Mouse (Mus musculus) neural tube, embryonic 12.5 days (tissue): ENCODE data around the gene Gm2310. TPM values are rescaled to one million over a fixed set of nuclear protein-coding genes. Genes with fewer than 3 reads are reported as not detected.

Experiments
- ATAC-seq: fragments of 200-750 bp; cut with Nextera tagmentation; 2 replicates; pipeline ENCODE4 v1.8.0; 2017; ENCODE audit warnings: low read depth, mild to moderate bottlenecking, moderate TSS enrichment, moderate library complexity; ENCODE audit not compliant: low FRiP score
- H3K27ac ChIP-seq: fragments of 300-500 bp; sonication (generic); 2 replicates; pipeline ENCODE4 v1.5.1; 2016
- H3K27me3 ChIP-seq: fragments of 300-500 bp; sonication (generic); replicated peaks from 2 replicates; pipeline ENCODE4 v1.6.1; 2016; ENCODE audit warnings: mild to moderate bottlenecking
- H3K36me3 ChIP-seq: fragments of 300-500 bp; sonication (generic); 2 replicates; pipeline ENCODE4 v1.6.1; 2016; ENCODE audit warnings: mild to moderate bottlenecking
- H3K4me1 ChIP-seq: fragments of 300-500 bp; sonication (generic); 2 replicates; pipeline ENCODE4 v1.6.1; 2016
- H3K4me2 ChIP-seq: fragments of 300-500 bp; sonication (generic); replicated peaks from 2 replicates; pipeline ENCODE4 v1.6.1; 2016; ENCODE audit warnings: mild to moderate bottlenecking
- H3K4me3 ChIP-seq: fragments of 300-500 bp; sonication (generic); 2 replicates; pipeline ENCODE4 v1.5.1; 2016
- H3K9ac ChIP-seq: fragments of 300-500 bp; sonication (generic); 2 replicates; pipeline ENCODE4 v1.6.1; 2016; ENCODE audit warnings: mild to moderate bottlenecking
- H3K9me3 ChIP-seq: fragments of 300-500 bp; sonication (generic); 2 replicates; pipeline ENCODE4 v1.6.1; 2016; ENCODE audit warnings: mild to moderate bottlenecking
- WGBS: fragments of 180-500 bp; shearing (Covaris S2); methylation state at CpG from one replicate; pipeline ENCODE4 v1.1.7; 2016; 5-methylcytosine and 5-hydroxymethylcytosine counted together
- polyA plus RNA-seq: library from polyadenylated mRNA; unstranded; fragments of >200 nt; fragmentation: Nextera tagmentation; extraction: Ambion mirVana; gene quantifications from 2 replicates; pipeline ENCODE4 v1.2.1, GENCODE M21; 2016

Gm2310 gene
- polyA plus RNA-seq, 1 experiment from 2014 or later: not detected

- WGBS: 57% methylated on average over 4 of the region's 4 CpGs
- H3K4me1 ChIP-seq: no peaks in the 10 kb centered on the region
Measured at GRCm38 (mm10) chr15:8469006-8469575, 50.7 kb downstream of the Gm2310 start.

More at GRCm38 (mm10) chr15:8469006-8469575, 50.7 kb downstream of the Gm2310 start:
- H3K9ac ChIP-seq: no peak overlapping the region
- H3K27me3 ChIP-seq: no peaks in the 10 kb centered on the region
- no peaks in the 10 kb centered on the region for H3K9me3 ChIP-seq
- no peak overlapping the region for H3K27ac ChIP-seq
- no peaks in the 10 kb centered on the region for H3K36me3 ChIP-seq
- no peak for ATAC-seq
- H3K4me3 ChIP-seq: no peak overlapping the region
- no peak overlapping the region for H3K4me2 ChIP-seq

Other genes starting within 250 kb of the Gm2310 start
- gene Nipbl, start 75.5 kb downstream of the Gm2310 start, polyA plus RNA-seq: 21.3 and 21.8 TPM in 2 replicates
- 83.3 and 85.3 TPM in 2 replicates for gene Slc1a3, start 190.8 kb upstream of the Gm2310 start, polyA plus RNA-seq